Mouse (Mus musculus) liver, embryonic 14.5 days (tissue): ENCODE measurements at regions not wholly inside any gene's neighbourhood (a gene's known extent, or its start where the extent isn't known, plus 50 kb on each side); places are given as distances from the start of the nearest gene placed in this dataset.
"Not testable (repeated sequence)": the region's sequence is repeated elsewhere in the genome, so short reads cannot be mapped to it uniquely, and the experiment has no call there.

Experiments
- ATAC-seq: fragments of 200-750 bp; cut with Nextera tagmentation; 2 replicates; pipeline ENCODE4 v1.8.0; 2017; ENCODE audit warnings: moderate number of reproducible peaks, mild to moderate bottlenecking, moderate library complexity; ENCODE audit not compliant: insufficient read depth
- DNase-seq, 3 experiments: peaks; one replicate each; pipeline ENCODE4 v3.0.0-alpha.2; 2012 to 2013; ENCODE audit warnings: low read depth in 3 of 3, low spot score in 3 of 3
- H3K27ac ChIP-seq: fragments of 300-500 bp; sonication (generic); 2 replicates; pipeline ENCODE4 v1.5.1; 2014; ENCODE audit warnings: moderate library complexity, mild to moderate bottlenecking, control low read depth, inconsistent platforms
- H3K27me3 ChIP-seq: fragments of 300-500 bp; sonication (generic); 2 replicates; pipeline ENCODE4 v1.6.1; 2014; ENCODE audit warnings: mild to moderate bottlenecking, low read length, moderate library complexity; ENCODE audit not compliant: control insufficient read depth, insufficient read depth
- H3K36me3 ChIP-seq: fragments of 300-500 bp; sonication (generic); replicated peaks from 2 replicates; pipeline ENCODE4 v1.6.1; 2014; ENCODE audit warnings: low read depth; ENCODE audit not compliant: control insufficient read depth, insufficient read depth
- H3K4me1 ChIP-seq, 2 experiments: fragments of 200-500 bp in 1 of 2; fragments of 300-500 bp in 1 of 2; sonication (generic) in 1 of 2; replicated peaks; 2 replicates each; pipeline ENCODE4 v1.6.1; 2012 to 2014; ENCODE audit warnings: antibody characterized with exemption in 1 of 2, inconsistent platforms in 1 of 2, low read length in 1 of 2; ENCODE audit not compliant: control insufficient read depth in 2 of 2, insufficient read depth in 2 of 2
- H3K4me2 ChIP-seq: fragments of 300-500 bp; sonication (generic); 2 replicates; pipeline ENCODE4 v1.6.1; 2014; ENCODE audit warnings: low read depth, mild to moderate bottlenecking, control low read depth, moderate library complexity
- H3K4me3 ChIP-seq, 2 experiments: fragments of 200-500 bp in 1 of 2; fragments of 300-500 bp in 1 of 2; sonication (generic) in 1 of 2; 2 replicates each; pipeline ENCODE4 v1.5.1; 2012 to 2014; ENCODE audit warnings: low read depth in 2 of 2, low read length in 2 of 2, mild to moderate bottlenecking in 2 of 2, control low read depth in 1 of 2, inconsistent platforms in 1 of 2, moderate library complexity in 1 of 2; ENCODE audit not compliant: insufficient read depth in 1 of 2
- H3K9ac ChIP-seq: fragments of 300-500 bp; sonication (generic); replicated peaks from 2 replicates; pipeline ENCODE4 v1.6.1; 2014; ENCODE audit warnings: mild to moderate bottlenecking, control low read depth, moderate library complexity
- H3K9me3 ChIP-seq: fragments of 300-500 bp; sonication (generic); 2 replicates; pipeline ENCODE4 v1.6.1; 2016; ENCODE audit warnings: low read length, mixed read lengths; ENCODE audit not compliant: control insufficient read depth
- CTCF ChIP-seq: IDR thresholded peaks from 2 replicates; pipeline ENCODE4 v1.5.1; 2016; ENCODE audit warnings: antibody characterized with exemption, low read depth, control low read depth
- EP300 ChIP-seq: IDR thresholded peaks from 2 replicates; pipeline ENCODE4 v1.6.1; 2016; ENCODE audit warnings: antibody characterized with exemption, low read depth
- WGBS: fragments of 180-500 bp; shearing (Covaris S2); extraction: QIAGEN DNeasy Blood & Tissue Kit; methylation state at CpG from one replicate; pipeline ENCODE4 v1.1.7; 2014; ENCODE audit not compliant: insufficient replicate concordance; 5-methylcytosine and 5-hydroxymethylcytosine counted together

DNA sequence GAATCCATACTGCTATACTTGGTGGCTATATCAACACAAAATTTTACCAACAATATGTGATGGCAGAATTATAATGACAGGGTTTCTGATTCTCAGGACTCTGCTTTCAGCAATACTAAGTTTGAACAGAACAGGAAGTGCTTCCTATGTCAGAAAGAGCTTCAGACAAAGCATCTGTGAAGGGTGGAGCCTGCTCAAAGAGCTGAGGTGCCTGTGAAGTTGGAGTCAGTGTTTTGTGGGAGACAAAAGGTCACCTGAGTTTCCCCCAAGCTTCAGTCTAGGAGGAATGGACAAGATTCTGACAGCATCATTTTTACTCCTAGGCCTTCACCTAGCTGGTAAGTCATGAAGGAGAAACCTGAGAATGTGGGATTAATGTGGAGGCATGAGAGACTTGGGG, 700.1 kb downstream of the Dad1 start:
- Histone ChIP-seq H3K4me3 (no peak overlapping the region), H3K9ac (no peak overlapping the region), H3K9me3 (no peaks in the 10 kb centered on the region), H3K27ac (no peak overlapping the region), H3K4me1 (no peaks in the 10 kb centered on the region), H3K4me2 (no peak overlapping the region), H3K27me3 (no peaks in the 10 kb centered on the region), H3K36me3 (no peaks in the 10 kb centered on the region)
- ATAC-seq (no peak), DNase-seq (no peak)
- no peak for TF ChIP-seq EP300
- TF ChIP-seq CTCF, result no peak

DNA sequence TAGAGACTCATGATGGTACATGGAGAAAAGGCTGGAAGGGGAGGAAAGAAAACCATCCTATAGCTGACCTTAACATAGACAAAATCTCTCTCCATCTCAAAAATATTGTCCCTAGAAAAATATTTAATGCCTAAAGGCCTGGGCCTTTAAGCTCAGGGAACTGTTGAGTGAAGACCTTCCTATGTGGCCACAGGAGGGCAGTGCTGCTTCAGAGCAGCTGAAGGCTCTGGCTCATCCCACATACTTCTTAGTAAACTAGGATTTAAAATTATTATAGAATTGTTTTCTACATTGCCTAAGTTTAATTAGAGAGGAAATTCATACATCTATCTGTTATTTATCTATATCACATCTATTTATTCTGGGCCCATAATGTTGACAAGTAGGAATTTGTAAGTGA, 706.5 kb downstream of the Dad1 start:
- DNase-seq, H3K36me3 ChIP-seq, H3K9ac ChIP-seq, H3K27me3 ChIP-seq, H3K27ac ChIP-seq, H3K9me3 ChIP-seq, ATAC-seq, H3K4me1 ChIP-seq, H3K4me2 ChIP-seq, H3K4me3 ChIP-seq: not testable (repeated sequence)

DNA sequence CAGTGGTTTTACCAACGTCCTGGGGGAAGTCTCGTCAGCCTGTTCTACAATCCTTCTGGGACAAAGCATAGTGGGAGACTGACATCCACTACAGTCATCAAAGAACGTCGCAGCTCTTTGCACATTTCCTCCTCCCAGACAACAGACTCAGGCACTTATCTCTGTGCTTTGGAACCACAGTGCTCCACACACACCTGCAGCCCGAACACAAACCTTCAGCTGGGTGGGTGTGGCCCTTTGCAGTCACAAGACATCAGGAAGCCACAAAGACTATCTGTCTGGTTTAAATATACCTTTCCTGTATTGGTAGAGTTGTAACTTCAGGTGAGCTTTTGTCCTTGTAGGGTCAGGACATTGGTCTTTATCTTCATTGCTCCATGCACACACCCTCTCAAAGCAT, 708.6 kb downstream of the Dad1 start:
- Histone ChIP-seq H3K4me2 (no peak overlapping the region), H3K4me3 (no peak overlapping the region), H3K9me3 (no peaks in the 10 kb centered on the region), H3K27me3 (no peaks in the 10 kb centered on the region), H3K4me1 (no peaks in the 10 kb centered on the region), H3K9ac (no peak overlapping the region), H3K27ac (no peak overlapping the region), H3K36me3 (no peaks in the 10 kb centered on the region)
- ATAC-seq (no peak), DNase-seq (no peak)
- WGBS, result 10% methylated on average over 5 of the region's 5 CpGs
- TF ChIP-seq CTCF (no peak), EP300 (no peak)

DNA sequence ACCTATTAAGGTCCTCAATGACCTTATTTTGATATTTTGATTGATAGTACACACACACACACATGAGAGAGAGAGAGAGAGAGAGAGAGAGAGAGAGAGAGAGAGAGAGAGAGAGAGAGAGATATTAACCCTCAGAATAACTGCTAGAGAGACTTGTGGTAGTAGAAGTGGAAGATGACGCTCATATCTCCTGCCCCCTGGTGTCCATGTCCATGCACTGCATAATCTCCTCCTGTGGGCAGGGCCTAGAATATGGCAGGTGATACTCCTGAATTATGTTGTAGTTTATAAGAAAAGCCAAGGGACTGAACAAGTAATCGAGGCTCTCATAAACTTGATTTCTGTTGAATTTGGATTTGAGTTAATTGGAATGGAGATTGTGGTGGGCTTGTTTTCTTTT, 712.3 kb downstream of the Dad1 start:
- 13% methylated on average over 2 of the region's 2 CpGs for WGBS
- not testable (repeated sequence) for ATAC-seq, H3K27ac ChIP-seq

DNA sequence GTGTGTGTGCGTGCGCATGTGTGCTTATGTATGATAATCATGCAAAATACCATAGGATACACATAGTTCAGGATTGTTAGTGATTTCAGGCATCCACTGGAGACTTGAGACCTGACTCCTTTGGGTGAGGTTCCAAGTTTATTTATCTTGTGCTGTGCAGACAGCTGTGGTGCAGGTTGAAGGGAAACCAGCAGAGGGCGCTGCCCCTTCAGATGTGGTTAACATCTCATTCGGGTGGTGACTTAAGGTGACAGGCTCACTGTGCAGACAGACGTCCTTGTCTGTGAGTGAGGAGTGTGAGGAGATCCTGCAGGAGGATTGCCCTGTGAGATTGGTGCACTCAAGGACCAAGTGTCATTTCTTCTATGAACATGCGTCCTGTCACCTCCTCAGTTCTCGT, 716.0 kb downstream of the Dad1 start:
- not testable (repeated sequence) for ATAC-seq, H3K27me3 ChIP-seq, H3K9me3 ChIP-seq, H3K27ac ChIP-seq, DNase-seq, H3K36me3 ChIP-seq, H3K4me2 ChIP-seq, H3K9ac ChIP-seq, H3K4me3 ChIP-seq, H3K4me1 ChIP-seq
- WGBS, result 52% methylated on average over 7 of the region's 7 CpGs
- peak; percentile 70 for TF ChIP-seq CTCF

More for the DNA sequence above, 712.3 kb downstream of the Dad1 start:
- not testable (repeated sequence) for H3K27me3 ChIP-seq, H3K4me1 ChIP-seq, H3K9ac ChIP-seq, H3K4me3 ChIP-seq, H3K4me2 ChIP-seq, H3K9me3 ChIP-seq, H3K36me3 ChIP-seq
- peak in 2 of 3 experiments; percentile 9 to 12 for DNase-seq
- peak; percentile 64 for TF ChIP-seq CTCF

DNA sequence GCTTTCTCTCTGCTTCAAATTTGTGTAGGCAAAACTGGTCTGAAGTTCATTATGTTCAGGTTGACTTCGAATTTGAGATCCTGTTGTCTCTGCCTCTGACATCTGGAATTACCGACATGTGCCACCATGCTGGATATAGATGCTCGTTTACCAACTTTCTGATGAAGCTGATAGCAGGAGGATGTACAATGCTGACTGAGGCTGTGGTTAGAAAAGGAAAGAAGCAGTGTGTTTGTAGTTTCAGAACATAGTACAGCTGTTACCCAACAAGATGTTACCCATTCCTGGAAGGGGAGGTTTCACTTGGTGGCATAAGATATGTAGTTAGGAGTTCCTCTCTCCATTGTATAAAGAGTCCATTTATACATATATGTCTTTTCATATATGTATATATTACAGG, 730.5 kb downstream of the Dad1 start:
- H3K36me3 ChIP-seq, H3K4me1 ChIP-seq, H3K4me3 ChIP-seq, ATAC-seq, H3K9me3 ChIP-seq, H3K4me2 ChIP-seq, H3K27me3 ChIP-seq, H3K9ac ChIP-seq, H3K27ac ChIP-seq, DNase-seq: not testable (repeated sequence)
- WGBS, result no CpG with 5 or more reads among the region's 3 CpGs

DNA sequence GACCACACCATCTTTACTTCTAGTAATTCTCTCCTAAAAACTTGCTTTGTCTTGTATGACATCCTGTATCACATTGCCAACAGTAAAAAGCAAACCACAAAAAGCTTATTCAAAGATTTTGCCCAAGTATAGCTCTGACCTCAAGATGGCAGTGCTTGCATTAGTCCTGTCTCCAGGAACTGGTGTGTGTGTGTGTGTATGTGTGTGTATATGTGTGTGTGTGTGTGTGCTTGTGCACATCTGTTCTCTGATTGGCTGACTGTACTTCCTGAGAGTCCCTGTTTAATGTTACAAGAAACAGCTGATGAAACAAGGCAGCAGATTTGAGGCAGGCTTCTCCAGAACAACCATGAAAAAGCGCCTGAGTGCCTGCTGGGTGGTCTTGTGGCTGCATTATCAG, 735.0 kb downstream of the Dad1 start:
- not testable (repeated sequence) for H3K4me1 ChIP-seq, H3K4me2 ChIP-seq, H3K36me3 ChIP-seq, H3K4me3 ChIP-seq, ATAC-seq, H3K27me3 ChIP-seq, H3K27ac ChIP-seq, H3K9ac ChIP-seq, DNase-seq, H3K9me3 ChIP-seq
- no CpG with 5 or more reads among the region's 1 CpGs for WGBS

DNA sequence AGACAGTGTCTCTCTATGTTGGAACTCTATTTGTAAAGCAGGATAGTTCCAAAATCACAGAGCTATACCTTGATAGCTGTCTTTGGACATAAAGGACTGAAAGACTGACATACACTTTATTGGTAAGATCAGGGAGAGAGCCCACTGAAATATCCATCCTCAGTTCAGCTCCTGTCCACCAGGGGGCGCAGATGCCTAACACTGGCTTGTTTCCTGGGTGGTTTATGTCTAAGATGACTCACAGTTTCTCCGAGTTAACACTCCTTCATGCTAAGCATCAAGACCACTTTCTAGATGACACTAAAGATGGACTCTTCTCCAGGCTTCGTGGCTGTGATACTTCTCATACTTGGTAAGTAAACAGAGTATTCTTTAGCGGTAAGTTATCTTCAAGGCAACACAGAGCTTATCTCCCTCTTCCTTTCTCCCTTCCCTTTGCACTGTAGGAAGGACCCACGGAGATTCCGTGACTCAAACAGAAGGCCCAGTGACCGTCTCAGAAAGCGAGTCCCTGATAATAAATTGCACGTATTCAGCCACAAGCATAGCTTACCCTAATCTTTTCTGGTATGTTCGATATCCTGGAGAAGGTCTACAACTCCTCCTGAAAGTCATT, 737.2 kb downstream of the Dad1 start:
- not testable (repeated sequence) for DNase-seq, ATAC-seq, H3K4me3 ChIP-seq, H3K9ac ChIP-seq, H3K4me2 ChIP-seq, H3K4me1 ChIP-seq, H3K36me3 ChIP-seq, H3K9me3 ChIP-seq, H3K27me3 ChIP-seq, H3K27ac ChIP-seq
- no CpG with 5 or more reads among the region's 10 CpGs for WGBS
